Mouse (Mus musculus) small intestine, adult 2 months (tissue): ENCODE data around the gene Ap2m1.

Experiments
- CTCF ChIP-seq: fragments of 200-500 bp; IDR thresholded peaks from 2 replicates; pipeline ENCODE4 v1.5.1; 2012; ENCODE audit warnings: low read depth, mild to moderate bottlenecking, control low read depth, inconsistent platforms, low read length, moderate library complexity, mixed read lengths; ENCODE audit not compliant: insufficient replicate concordance, insufficient read length; ENCODE audit errors: extremely low read depth
- POLR2A ChIP-seq: fragments of 200-500 bp; IDR thresholded peaks from 2 replicates; pipeline ENCODE4 v1.6.1; 2012; ENCODE audit warnings: low read depth, mild to moderate bottlenecking, control low read depth, inconsistent platforms, low read length, moderate library complexity

GRCm38 (mm10) chr16:20511277-20511847 is 23.9 kb upstream of the Ap2m1 start:
- TF ChIP-seq POLR2A (no peak), CTCF (no peak)
